Mouse (Mus musculus): ENCODE results near the gene Sim1. TPM values are rescaled to one million over a fixed set of nuclear protein-coding genes. Genes with fewer than 3 reads are reported as not detected.

Gene Sim1
- polyA plus RNA-seq, 1 experiment: 0.19 TPM

DNA sequence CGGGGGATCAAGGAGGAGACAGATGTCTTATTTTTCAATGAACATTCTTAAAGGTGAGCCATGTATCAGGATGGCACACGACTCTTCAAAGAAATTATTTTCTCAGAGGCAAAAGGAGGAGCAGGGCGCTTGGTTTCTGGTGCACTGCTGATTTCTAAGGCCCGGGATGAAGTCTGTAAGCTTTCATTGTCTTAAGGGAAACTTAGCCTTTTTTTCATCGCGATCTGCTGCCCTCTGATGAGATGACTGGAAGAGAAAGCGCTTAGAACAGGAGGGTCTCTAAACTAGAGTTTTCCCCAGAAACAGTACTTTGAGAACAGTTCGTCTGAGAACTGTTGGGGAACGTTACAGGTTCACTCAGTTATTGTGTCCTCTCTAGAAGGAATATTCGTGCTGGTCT is 1.0 kb upstream of the Sim1 start:
- TF ChIP-seq POLR2A (IDR thresholded peaks at IDR 0.05; ENCODE audit: borderline replicate concordance, extremely low read depth, low read depth, low read length) (no peak), CTCF (IDR thresholded peaks at IDR 0.05; ENCODE audit: insufficient read depth, low read length) (no peak)
- Histone ChIP-seq H3K4me1 (ENCODE audit: control insufficient read depth, insufficient read depth, low read length) (peaks cover 2% of the 10 kb centered on the region; the same call in 1 of the 2 replicates), H3K4me3 (replicated peaks; ENCODE audit: extremely low read depth, low read depth, low read length) (no peak overlapping the region)
- DNase-seq: no peak
- 11% methylated on average over 10 of the region's 10 CpGs for WGBS

DNA sequence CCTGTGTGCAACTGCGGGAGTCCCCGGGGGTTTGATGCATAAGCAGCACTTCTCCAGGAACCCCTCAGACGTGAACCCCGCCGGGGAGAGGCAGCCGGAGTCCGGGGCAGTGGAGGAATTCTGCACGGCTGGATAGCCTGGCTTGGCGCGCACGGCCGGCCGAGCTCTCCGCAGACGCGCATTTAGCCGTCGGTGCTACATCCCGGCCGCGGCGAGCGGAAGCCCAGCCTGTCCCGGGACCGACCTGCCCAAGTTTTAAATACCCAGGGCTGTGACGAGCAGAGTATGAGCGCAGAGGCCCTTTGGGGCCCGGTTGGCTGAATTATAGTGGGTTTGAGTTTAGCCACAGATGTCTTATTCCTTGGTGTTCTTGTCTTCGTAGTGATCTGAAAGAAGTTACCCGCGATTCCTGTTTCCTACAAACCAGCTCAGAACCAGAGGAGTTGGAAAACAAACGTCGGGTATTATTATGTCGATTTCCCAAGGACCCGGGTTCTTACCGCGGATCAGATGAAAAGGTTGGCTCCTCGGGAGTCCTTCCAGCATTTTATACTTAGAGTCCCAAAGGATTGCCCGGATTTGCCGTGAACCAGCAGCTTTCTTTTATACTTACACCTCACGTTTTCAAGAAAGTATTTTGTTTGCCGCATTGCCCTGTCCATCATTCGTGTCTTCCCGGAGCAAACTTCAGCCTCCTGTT is 687 bp downstream of the Sim1 start:
- 3% methylated on average over 44 of the region's 44 CpGs for WGBS
- TF ChIP-seq POLR2A (IDR thresholded peaks at IDR 0.05; ENCODE audit: borderline replicate concordance, extremely low read depth, low read depth, low read length) (no peak), CTCF (IDR thresholded peaks at IDR 0.05; ENCODE audit: insufficient read depth, low read length) (no peak)
- DNase-seq: no peak
- no peak overlapping the region for H3K4me3 ChIP-seq (replicated peaks; ENCODE audit: extremely low read depth, low read depth, low read length)
- peaks cover 2% of the 10 kb centered on the region; the same call in 1 of the 2 replicates for H3K4me1 ChIP-seq (ENCODE audit: control insufficient read depth, insufficient read depth, low read length)

GRCm38 (mm10) chr10:50895881-50896766 is 1.6 kb downstream of the Sim1 start:
- H3K4me3 ChIP-seq (replicated peaks; ENCODE audit: extremely low read depth, low read depth, low read length): no peak overlapping the region
- TF ChIP-seq CTCF (IDR thresholded peaks at IDR 0.05; ENCODE audit: insufficient read depth, low read length) (no peak), POLR2A (IDR thresholded peaks at IDR 0.05; ENCODE audit: borderline replicate concordance, extremely low read depth, low read depth, low read length) (no peak)
- H3K4me1 ChIP-seq (ENCODE audit: control insufficient read depth, insufficient read depth, low read length): peaks cover 2% of the 10 kb centered on the region; the same call in 1 of the 2 replicates
- 10% methylated on average over 21 of the region's 21 CpGs for WGBS
- DNase-seq: no peak

- TF ChIP-seq POLR2A (IDR thresholded peaks at IDR 0.05; ENCODE audit: borderline replicate concordance, extremely low read depth, low read depth, low read length): no peak
- TF ChIP-seq CTCF (IDR thresholded peaks at IDR 0.05; ENCODE audit: insufficient read depth, low read length): no peak
- DNase-seq: no peak
- Histone ChIP-seq H3K4me3 (replicated peaks; ENCODE audit: extremely low read depth, low read depth, low read length) (no peak overlapping the region), H3K4me1 (ENCODE audit: control insufficient read depth, insufficient read depth, low read length) (peaks cover 2% of the 10 kb centered on the region; the same call in 1 of the 2 replicates)
- WGBS: 19% methylated on average over 3 of the region's 3 CpGs
Measured at GRCm38 (mm10) chr10:50896767-50897390, 2.3 kb downstream of the Sim1 start.

GRCm38 (mm10) chr10:50897530-50898471 is 3.2 kb downstream of the Sim1 start:
- Histone ChIP-seq H3K4me1 (ENCODE audit: control insufficient read depth, insufficient read depth, low read length) (peaks cover 2% of the 10 kb centered on the region; the same call in 1 of the 2 replicates), H3K4me3 (replicated peaks; ENCODE audit: extremely low read depth, low read depth, low read length) (no peak overlapping the region)
- TF ChIP-seq CTCF (IDR thresholded peaks at IDR 0.05; ENCODE audit: insufficient read depth, low read length): no peak
- no peak for TF ChIP-seq POLR2A (IDR thresholded peaks at IDR 0.05; ENCODE audit: borderline replicate concordance, extremely low read depth, low read depth, low read length)
- no peak for DNase-seq
- 9% methylated on average over 32 of the region's 32 CpGs for WGBS

- no peak overlapping the region for H3K4me3 ChIP-seq (replicated peaks; ENCODE audit: extremely low read depth, low read depth, low read length)
- no peak for TF ChIP-seq POLR2A (IDR thresholded peaks at IDR 0.05; ENCODE audit: borderline replicate concordance, extremely low read depth, low read depth, low read length)
- TF ChIP-seq CTCF (IDR thresholded peaks at IDR 0.05; ENCODE audit: insufficient read depth, low read length): no peak
- 38% methylated on average over 2 of the region's 2 CpGs for WGBS
- DNase-seq: no peak
- peaks cover 2% of the 10 kb centered on the region; the same call in 1 of the 2 replicates for H3K4me1 ChIP-seq (ENCODE audit: control insufficient read depth, insufficient read depth, low read length)
Measured at GRCm38 (mm10) chr10:50898621-50899020, 4.1 kb downstream of the Sim1 start.

DNA sequence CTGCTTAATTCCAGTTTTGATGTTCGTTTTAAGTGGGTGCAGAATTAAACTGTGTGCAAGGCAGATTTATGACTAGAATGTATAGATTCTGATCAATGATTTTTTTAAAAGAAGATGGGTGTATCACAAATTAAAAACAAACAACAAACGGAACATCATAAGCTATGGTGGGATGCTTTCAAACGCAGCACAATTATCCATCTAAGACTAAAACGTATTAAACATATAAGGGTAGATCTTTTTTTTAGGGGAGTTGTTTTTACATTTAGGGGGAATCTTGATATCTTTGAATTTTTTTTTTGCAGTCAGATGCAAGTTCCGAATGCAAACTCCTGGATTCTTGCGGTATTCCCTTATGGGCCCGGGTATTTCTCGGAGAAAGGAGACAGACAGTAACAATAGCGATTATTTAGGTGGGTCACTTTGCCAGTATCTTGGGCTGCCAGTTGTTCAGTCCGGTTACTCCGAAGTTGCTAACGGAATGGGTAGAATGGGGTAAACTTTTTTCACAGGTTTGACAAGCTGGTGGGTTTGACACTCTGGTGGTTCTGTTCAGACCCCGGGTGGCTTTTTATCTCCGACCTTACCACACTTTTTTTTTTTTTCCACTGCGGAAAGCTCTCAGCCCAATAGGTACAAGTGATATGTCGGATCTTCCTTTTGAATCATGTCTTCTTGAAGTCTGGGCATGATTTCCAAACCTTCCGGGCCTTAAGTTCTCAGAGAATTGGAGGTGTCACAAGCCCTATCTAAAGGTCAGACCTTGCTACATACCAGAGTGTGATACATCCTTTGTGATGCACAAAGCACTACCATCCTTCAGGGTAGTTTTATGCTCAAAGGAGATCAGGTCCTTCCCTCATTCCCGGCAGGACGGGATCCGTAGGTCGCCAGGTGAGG is 5.5 kb downstream of the Sim1 start:
- H3K4me3 ChIP-seq (replicated peaks; ENCODE audit: extremely low read depth, low read depth, low read length): no peak overlapping the region
- no peak for DNase-seq
- no peaks in the 10 kb centered on the region for H3K4me1 ChIP-seq (ENCODE audit: control insufficient read depth, insufficient read depth, low read length)
- TF ChIP-seq CTCF (IDR thresholded peaks at IDR 0.05; ENCODE audit: insufficient read depth, low read length): no peak
- TF ChIP-seq POLR2A (IDR thresholded peaks at IDR 0.05; ENCODE audit: borderline replicate concordance, extremely low read depth, low read depth, low read length): no peak
- whole genome bisulfite sequencing: 5% methylated on average over 21 of the region's 21 CpGs
